Mouse (Mus musculus) left cerebral cortex, adult 6 months (tissue): ENCODE data around the gene Scpep1. TPM values are rescaled to one million over a fixed set of nuclear protein-coding genes. Genes with fewer than 3 reads are reported as not detected.

Experiments
- long read RNA-seq, 2 experiments: library from polyadenylated mRNA; unstranded; transcript quantifications; one replicate each; pipeline ENCODE4 v2.0.0; 2019 to 2020
- polyA plus RNA-seq: library from polyadenylated mRNA; unstranded; fragments of <200 nt; fragmentation: Nextera tagmentation; gene quantifications from 2 replicates; pipeline ENCODE4 v1.2.3, GENCODE M21; 2021

The Scpep1 gene
- 25.5 and 30.4 TPM in 2 replicates for polyA plus RNA-seq
- long read RNA-seq, experiment 1, transcript Scpep1-201 (13 exons, 2,097 nt) = major isoform, 109 of 120 reads
- long read RNA-seq, experiment 1, partial matches to known transcripts = 4 of 120 reads
- long read RNA-seq, experiment 1, other reads (novel, unspliced or antisense) = 7 of 120 reads
- long read RNA-seq, experiment 2, transcript Scpep1-201 (13 exons, 2,097 nt) = major isoform, 49 of 55 reads
- long read RNA-seq, experiment 2, partial matches to known transcripts = 4 of 55 reads
- long read RNA-seq, experiment 2, other reads (novel, unspliced or antisense) = 2 of 55 reads

GRCm38 (mm10) chr11:88955217-88955969 lies at the start of gene Scpep1:
Gene Scpep1 (minus strand): TSS chr11:88955465.

GRCm38 (mm10) chr11:88998974-88999722 lies 43.9 kb upstream of the Scpep1 start, which contains the start of gene Trim25:
Gene Trim25 (plus strand): TSS chr11:88999376.

GRCm38 (mm10) chr11:88970202-88970732 lies 15.0 kb upstream of the Scpep1 start, which contains the start of gene Coil:
Gene Coil (plus strand): TSS chr11:88970252.

GRCm38 (mm10) chr11:88966881-88967361 lies 11.7 kb upstream of the Scpep1 start, which contains the start of gene Elobl:
Gene Elobl (minus strand): TSS chr11:88966931.

Other genes with a start within 250 kb of the Scpep1 start
- gene Msi2, start 237.0 kb downstream of the Scpep1 start, polyA plus RNA-seq = 6.0 and 8.4 TPM in 2 replicates
- 5.7 and 8.4 TPM in 2 replicates for gene Akap1, start 90.9 kb downstream of the Scpep1 start, polyA plus RNA-seq
- not detected in 2 replicates for gene Elobl, start 11.5 kb upstream of the Scpep1 start, polyA plus RNA-seq
- 14.8 and 15.9 TPM in 2 replicates for gene Coil, start 14.8 kb upstream of the Scpep1 start, polyA plus RNA-seq
- 0.61 and 0.69 TPM in 2 replicates for gene Trim25, start 43.9 kb upstream of the Scpep1 start, polyA plus RNA-seq
- 8.3 and 14.0 TPM in 2 replicates for gene Dgke, start 111.4 kb upstream of the Scpep1 start, polyA plus RNA-seq
- not detected in 2 replicates for gene Gm525, start 118.4 kb upstream of the Scpep1 start, polyA plus RNA-seq